Mouse (Mus musculus): ENCODE measurements at regions not wholly inside any gene's neighbourhood (a gene's known extent, or its start where the extent isn't known, plus 50 kb on each side); places are given as distances from the start of the nearest gene placed in this dataset.
A peak's percentile ranks its signal among the peaks of the same experiment; 100 is the strongest.

- no peak overlapping the region for H3K27ac ChIP-seq (ENCODE audit: low read depth, low read length)
- ATAC-seq (ENCODE audit: low FRiP score, low TSS enrichment): no peak
- WGBS: 38% methylated on average over 4 of the region's 4 CpGs
- H3K9ac ChIP-seq (ENCODE audit: low read depth, low read length): no peak overlapping the region
- no peaks in the 10 kb centered on the region; the same call in 1 of the 2 replicates for H3K4me1 ChIP-seq (ENCODE audit: control insufficient read depth, insufficient read depth, low read length)
- no peaks in the 10 kb centered on the region for H3K36me3 ChIP-seq (ENCODE audit: control insufficient read depth, insufficient read depth, low read length)
- H3K4me2 ChIP-seq (replicated peaks; ENCODE audit: low read depth, low read length): no peak overlapping the region
- no peak overlapping the region for H3K4me3 ChIP-seq (ENCODE audit: low read length)
- no peaks in the 10 kb centered on the region for H3K9me3 ChIP-seq (ENCODE audit: control insufficient read depth, low read length)
- H3K27me3 ChIP-seq (ENCODE audit: control insufficient read depth, insufficient read depth, low read length): no peaks in the 10 kb centered on the region
These were observed 451.7 kb downstream of the Pik3r1 start for GRCm38 (mm10) chr13:101316336-101316735.

DNA sequence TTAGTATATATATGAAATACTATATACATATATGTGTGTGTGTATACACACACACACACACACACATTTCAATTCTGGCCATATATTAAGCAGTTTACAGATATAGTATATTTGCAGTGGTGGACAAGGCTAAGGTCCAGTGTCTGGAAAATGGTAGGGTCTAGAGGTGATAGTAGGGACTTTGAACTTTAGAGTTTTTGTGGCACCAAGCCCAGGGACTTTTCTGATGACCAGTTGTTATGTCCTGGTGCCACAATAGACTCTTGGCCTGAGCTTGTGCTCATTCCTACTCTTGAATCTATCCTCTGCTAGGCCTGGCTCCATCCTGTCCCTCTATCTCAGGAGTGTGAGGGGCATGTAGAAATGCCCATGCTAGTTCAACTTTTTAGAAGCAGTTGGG is 454.0 kb downstream of the Pik3r1 start:
- Histone ChIP-seq H3K4me3 (ENCODE audit: low read length) (no peak overlapping the region), H3K9me3 (ENCODE audit: control insufficient read depth, low read length) (no peaks in the 10 kb centered on the region), H3K4me1 (ENCODE audit: control insufficient read depth, insufficient read depth, low read length) (no peaks in the 10 kb centered on the region; the same call in 1 of the 2 replicates), H3K4me2 (replicated peaks; ENCODE audit: low read depth, low read length) (no peak overlapping the region), H3K36me3 (ENCODE audit: control insufficient read depth, insufficient read depth, low read length) (no peaks in the 10 kb centered on the region), H3K9ac (ENCODE audit: low read depth, low read length) (no peak overlapping the region), H3K27me3 (ENCODE audit: control insufficient read depth, insufficient read depth, low read length) (no peaks in the 10 kb centered on the region), H3K27ac (ENCODE audit: low read depth, low read length) (no peak overlapping the region)
- no peak for ATAC-seq (ENCODE audit: low FRiP score, low TSS enrichment)

DNA sequence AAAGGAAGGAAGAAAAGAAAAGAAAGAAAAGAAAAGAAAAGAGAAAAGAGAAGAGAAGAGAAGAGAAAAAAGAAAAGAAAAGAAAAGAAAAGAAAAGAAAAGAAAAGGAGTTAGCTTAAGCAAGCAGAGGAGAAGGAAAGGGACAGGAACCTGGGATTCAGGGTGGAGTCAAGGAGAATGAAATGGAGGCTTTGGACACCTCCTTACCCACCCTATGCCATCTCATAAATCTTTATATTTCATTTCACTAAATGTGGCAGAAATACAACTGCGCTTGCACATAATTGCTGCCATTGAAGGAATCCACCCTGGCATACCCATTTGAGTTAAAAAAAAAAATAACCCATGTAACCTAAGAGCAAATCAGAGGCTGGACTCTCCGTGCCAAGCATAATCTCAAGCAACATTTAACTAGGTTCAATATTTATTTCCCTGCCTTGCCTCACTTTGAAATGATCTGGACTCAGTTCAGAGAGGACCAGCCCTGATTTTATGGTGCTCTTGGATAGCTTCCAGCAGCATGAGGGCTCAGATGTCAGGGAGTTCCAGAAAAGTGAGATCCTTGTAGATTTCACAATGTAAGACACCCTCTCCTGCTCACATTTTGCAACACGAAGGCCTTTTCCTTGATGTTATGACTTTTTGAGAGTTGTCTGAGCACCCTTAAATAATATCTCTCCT is 456.2 kb downstream of the Pik3r1 start:
- no peaks in the 10 kb centered on the region for H3K9me3 ChIP-seq (ENCODE audit: control insufficient read depth, low read length)
- no peak overlapping the region for H3K27ac ChIP-seq (ENCODE audit: low read depth, low read length)
- 27% methylated on average over 3 of the region's 3 CpGs for WGBS
- no peak overlapping the region for H3K4me2 ChIP-seq (replicated peaks; ENCODE audit: low read depth, low read length)
- H3K4me3 ChIP-seq (ENCODE audit: low read length): no peak overlapping the region
- no peaks in the 10 kb centered on the region; the same call in 1 of the 2 replicates for H3K4me1 ChIP-seq (ENCODE audit: control insufficient read depth, insufficient read depth, low read length)
- ATAC-seq (ENCODE audit: low FRiP score, low TSS enrichment): 0 out of 2 replicates have a peak, but pooled peaks have one; percentile 49
- H3K36me3 ChIP-seq (ENCODE audit: control insufficient read depth, insufficient read depth, low read length): no peaks in the 10 kb centered on the region
- no peak overlapping the region for H3K9ac ChIP-seq (ENCODE audit: low read depth, low read length)
- H3K27me3 ChIP-seq (ENCODE audit: control insufficient read depth, insufficient read depth, low read length): no peaks in the 10 kb centered on the region

DNA sequence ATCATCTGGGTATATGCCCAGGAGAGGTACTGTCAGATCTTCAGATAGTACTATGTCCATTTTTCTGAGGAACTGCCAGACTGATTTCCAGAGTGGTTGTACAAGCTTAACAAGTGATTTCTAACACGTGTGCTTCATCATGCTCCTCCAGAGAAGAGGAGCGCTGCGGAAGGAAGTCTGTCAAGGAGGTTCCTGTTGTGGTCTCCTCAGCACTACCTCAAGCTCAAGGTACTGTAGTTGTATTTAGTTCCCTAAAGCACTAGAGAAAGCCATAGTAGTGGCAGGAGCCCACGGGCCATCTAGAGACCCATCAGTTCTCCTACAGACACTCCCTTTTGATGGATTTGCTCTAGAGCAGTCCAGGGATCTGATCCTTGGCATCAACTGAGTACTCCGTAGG is 459.3 kb downstream of the Pik3r1 start:
- no peaks in the 10 kb centered on the region for H3K27me3 ChIP-seq (ENCODE audit: control insufficient read depth, insufficient read depth, low read length)
- H3K27ac ChIP-seq (ENCODE audit: low read depth, low read length): no peak overlapping the region
- ATAC-seq (ENCODE audit: low FRiP score, low TSS enrichment): no peak
- no peaks in the 10 kb centered on the region for H3K4me1 ChIP-seq (ENCODE audit: control insufficient read depth, insufficient read depth, low read length)
- no peaks in the 10 kb centered on the region for H3K36me3 ChIP-seq (ENCODE audit: control insufficient read depth, insufficient read depth, low read length)
- WGBS: 89% methylated on average over 5 of the region's 5 CpGs
- no peaks in the 10 kb centered on the region for H3K9me3 ChIP-seq (ENCODE audit: control insufficient read depth, low read length)
- no peak overlapping the region for H3K4me2 ChIP-seq (replicated peaks; ENCODE audit: low read depth, low read length)
- no peak overlapping the region for H3K9ac ChIP-seq (ENCODE audit: low read depth, low read length)
- H3K4me3 ChIP-seq (ENCODE audit: low read length): no peak overlapping the region

DNA sequence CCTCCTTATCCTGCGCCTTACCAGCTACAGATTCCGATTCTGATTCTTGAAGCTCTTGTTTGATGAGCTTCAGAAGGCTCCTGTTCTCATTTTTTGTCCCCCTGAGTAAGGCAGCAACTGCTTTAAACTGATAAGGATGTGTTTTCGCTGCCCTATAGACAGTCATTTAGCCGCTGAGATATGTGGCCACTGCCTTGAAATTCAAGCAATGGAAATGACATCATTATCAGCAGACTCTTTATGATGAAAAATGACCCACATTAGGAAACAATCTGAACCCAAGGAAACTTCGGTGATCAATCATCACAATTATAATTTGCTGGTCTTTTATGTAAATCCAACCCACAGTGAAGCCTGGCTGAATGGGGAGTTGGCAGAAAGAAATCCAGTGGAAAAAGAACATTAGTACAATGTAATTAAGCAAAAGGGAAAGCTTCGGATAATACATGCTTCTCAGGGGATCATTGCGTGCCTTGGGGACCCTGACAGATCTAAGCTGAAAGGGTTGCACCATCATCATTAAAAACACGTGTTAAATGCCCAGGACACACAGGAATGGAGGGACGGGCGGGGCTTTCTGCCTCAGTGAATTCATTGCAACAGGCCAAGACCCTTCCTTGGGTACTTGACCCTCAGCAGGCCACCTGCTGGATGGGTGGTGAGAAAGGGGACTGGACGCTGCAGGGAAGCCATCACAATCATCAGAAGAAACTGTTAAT is 462.2 kb downstream of the Pik3r1 start:
- Histone ChIP-seq H3K9me3 (ENCODE audit: control insufficient read depth, low read length) (no peaks in the 10 kb centered on the region), H3K36me3 (ENCODE audit: control insufficient read depth, insufficient read depth, low read length) (no peaks in the 10 kb centered on the region), H3K9ac (ENCODE audit: low read depth, low read length) (no peak overlapping the region), H3K4me1 (ENCODE audit: control insufficient read depth, insufficient read depth, low read length) (no peaks in the 10 kb centered on the region), H3K4me2 (replicated peaks; ENCODE audit: low read depth, low read length) (no peak overlapping the region), H3K27me3 (ENCODE audit: control insufficient read depth, insufficient read depth, low read length) (no peaks in the 10 kb centered on the region), H3K4me3 (ENCODE audit: low read length) (no peak overlapping the region), H3K27ac (ENCODE audit: low read depth, low read length) (no peak overlapping the region)
- no peak for ATAC-seq (ENCODE audit: low FRiP score, low TSS enrichment)
- 71% methylated on average over 11 of the region's 11 CpGs for WGBS

DNA sequence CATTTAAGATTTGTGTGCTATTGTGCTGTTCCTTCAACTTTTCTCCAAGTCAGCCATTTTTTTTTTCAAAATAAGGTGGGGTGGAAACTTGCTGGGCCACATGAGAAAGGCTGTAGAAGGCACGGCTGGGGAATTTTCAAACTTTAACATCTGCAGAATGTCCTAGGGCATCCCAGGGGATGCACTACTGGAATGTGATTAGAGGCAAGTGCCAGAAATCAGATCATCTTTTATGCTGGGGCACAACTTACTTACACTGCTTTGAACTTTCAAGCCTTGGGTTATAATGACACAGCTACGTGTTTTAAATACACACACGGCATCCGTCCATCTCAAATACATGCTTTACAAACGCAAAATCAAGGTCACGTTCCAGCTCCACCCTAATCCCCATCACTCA is 463.0 kb downstream of the Pik3r1 start:
- Histone ChIP-seq H3K4me3 (ENCODE audit: low read length) (no peak overlapping the region), H3K9me3 (ENCODE audit: control insufficient read depth, low read length) (no peaks in the 10 kb centered on the region), H3K36me3 (ENCODE audit: control insufficient read depth, insufficient read depth, low read length) (no peaks in the 10 kb centered on the region), H3K27ac (ENCODE audit: low read depth, low read length) (no peak overlapping the region), H3K27me3 (ENCODE audit: control insufficient read depth, insufficient read depth, low read length) (no peaks in the 10 kb centered on the region), H3K4me2 (replicated peaks; ENCODE audit: low read depth, low read length) (no peak overlapping the region), H3K4me1 (ENCODE audit: control insufficient read depth, insufficient read depth, low read length) (no peaks in the 10 kb centered on the region), H3K9ac (ENCODE audit: low read depth, low read length) (no peak overlapping the region)
- ATAC-seq (ENCODE audit: low FRiP score, low TSS enrichment): no peak
- WGBS: 70% methylated on average over 6 of the region's 6 CpGs

GRCm38 (mm10) chr13:101301361-101301760 is 466.7 kb downstream of the Pik3r1 start:
- 75% methylated on average over 2 of the region's 2 CpGs for WGBS
- ATAC-seq (ENCODE audit: low FRiP score, low TSS enrichment): no peak

DNA sequence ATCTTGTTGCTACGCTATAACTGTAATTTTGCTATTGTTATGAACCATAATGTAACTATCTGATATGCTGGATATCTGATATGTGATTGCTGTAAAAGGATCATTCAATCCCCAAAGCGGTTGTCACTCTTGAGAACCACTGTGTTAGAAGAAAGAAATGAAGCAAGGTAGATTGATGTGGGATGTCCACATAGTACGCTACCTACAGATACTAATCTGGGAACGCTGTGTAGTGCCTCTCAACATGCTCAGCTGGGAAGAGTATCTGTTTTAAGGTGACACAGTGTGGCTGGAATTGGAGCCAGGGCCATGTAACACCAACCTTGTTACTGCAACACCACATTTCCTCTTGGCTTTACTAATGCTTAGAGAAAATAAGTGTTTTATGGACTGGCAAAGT is 456.2 kb upstream of the Slc30a5 start:
- no peak overlapping the region for H3K27ac ChIP-seq (ENCODE audit: low read depth, low read length)
- 93% methylated on average over 4 of the region's 4 CpGs for WGBS
- no peaks in the 10 kb centered on the region for H3K9me3 ChIP-seq (ENCODE audit: control insufficient read depth, low read length)
- H3K4me2 ChIP-seq (replicated peaks; ENCODE audit: low read depth, low read length): no peak overlapping the region
- H3K27me3 ChIP-seq (ENCODE audit: control insufficient read depth, insufficient read depth, low read length): no peaks in the 10 kb centered on the region
- H3K9ac ChIP-seq (ENCODE audit: low read depth, low read length): no peak overlapping the region
- H3K4me3 ChIP-seq (ENCODE audit: low read length): no peak overlapping the region
- no peak for ATAC-seq (ENCODE audit: low FRiP score, low TSS enrichment)
- no peaks in the 10 kb centered on the region for H3K4me1 ChIP-seq (ENCODE audit: control insufficient read depth, insufficient read depth, low read length)
- H3K36me3 ChIP-seq (ENCODE audit: control insufficient read depth, insufficient read depth, low read length): no peaks in the 10 kb centered on the region

More at GRCm38 (mm10) chr13:101301361-101301760, 466.7 kb downstream of the Pik3r1 start:
- no peaks in the 10 kb centered on the region for H3K36me3 ChIP-seq (ENCODE audit: control insufficient read depth, insufficient read depth, low read length)
- H3K9me3 ChIP-seq (ENCODE audit: control insufficient read depth, low read length): no peaks in the 10 kb centered on the region
- H3K9ac ChIP-seq (ENCODE audit: low read depth, low read length): no peak overlapping the region
- no peak overlapping the region for H3K4me3 ChIP-seq (ENCODE audit: low read length)
- H3K4me2 ChIP-seq (replicated peaks; ENCODE audit: low read depth, low read length): no peak overlapping the region
- no peaks in the 10 kb centered on the region for H3K4me1 ChIP-seq (ENCODE audit: control insufficient read depth, insufficient read depth, low read length)
- no peak overlapping the region for H3K27ac ChIP-seq (ENCODE audit: low read depth, low read length)
- H3K27me3 ChIP-seq (ENCODE audit: control insufficient read depth, insufficient read depth, low read length): no peaks in the 10 kb centered on the region

GRCm38 (mm10) chr13:101287131-101287530 is 453.9 kb upstream of the Slc30a5 start:
- H3K4me1 ChIP-seq (ENCODE audit: control insufficient read depth, insufficient read depth, low read length): no peaks in the 10 kb centered on the region
- 61% methylated on average over 4 of the region's 4 CpGs for WGBS
- no peak for ATAC-seq (ENCODE audit: low FRiP score, low TSS enrichment)

More at GRCm38 (mm10) chr13:101287131-101287530, 453.9 kb upstream of the Slc30a5 start:
- Histone ChIP-seq H3K27ac (ENCODE audit: low read depth, low read length) (no peak overlapping the region), H3K4me2 (replicated peaks; ENCODE audit: low read depth, low read length) (no peak overlapping the region), H3K27me3 (ENCODE audit: control insufficient read depth, insufficient read depth, low read length) (no peaks in the 10 kb centered on the region), H3K9me3 (ENCODE audit: control insufficient read depth, low read length) (no peaks in the 10 kb centered on the region), H3K9ac (ENCODE audit: low read depth, low read length) (no peak overlapping the region), H3K36me3 (ENCODE audit: control insufficient read depth, insufficient read depth, low read length) (no peaks in the 10 kb centered on the region), H3K4me3 (ENCODE audit: low read length) (no peak overlapping the region)
